Mouse (Mus musculus) kidney, postnatal 0 days (tissue): ENCODE results near the gene Stat5b. TPM values are rescaled to one million over a fixed set of nuclear protein-coding genes. Genes with fewer than 3 reads are reported as not detected.

Experiments used
- ATAC-seq: fragments of 200-750 bp; cut with Nextera tagmentation; replicated peaks from 2 replicates; pipeline ENCODE4 v1.8.0; 2017; ENCODE audit warnings: low read depth, moderate number of reproducible peaks, moderate TSS enrichment, moderate library complexity; ENCODE audit not compliant: low FRiP score
- DNase-seq: peaks from one replicate; pipeline ENCODE4 v3.0.0-alpha.2; 2016; ENCODE audit warnings: low spot score
- H3K27ac ChIP-seq: fragments of 300-500 bp; sonication (generic); 2 replicates; pipeline ENCODE4 v1.5.1; 2014; ENCODE audit warnings: mild to moderate bottlenecking
- H3K27me3 ChIP-seq: fragments of 300-500 bp; sonication (generic); 2 replicates; pipeline ENCODE4 v1.6.1; 2014; ENCODE audit warnings: low read length, mixed read lengths; ENCODE audit not compliant: insufficient read depth
- H3K36me3 ChIP-seq: fragments of 300-500 bp; sonication (generic); 2 replicates; pipeline ENCODE4 v1.6.1; 2014; ENCODE audit warnings: low read length, mixed read lengths; ENCODE audit not compliant: insufficient read depth
- H3K4me1 ChIP-seq: fragments of 300-500 bp; sonication (generic); replicated peaks from 2 replicates; pipeline ENCODE4 v1.6.1; 2014; ENCODE audit warnings: antibody characterized with exemption, low read length, mixed read lengths; ENCODE audit not compliant: insufficient read depth
- H3K4me2 ChIP-seq: fragments of 300-500 bp; sonication (generic); 2 replicates; pipeline ENCODE4 v1.6.1; 2014; ENCODE audit warnings: mild to moderate bottlenecking, low read length, moderate library complexity, mixed read lengths
- H3K4me3 ChIP-seq: fragments of 300-500 bp; sonication (generic); replicated peaks from 2 replicates; pipeline ENCODE4 v1.5.1; 2014; ENCODE audit warnings: low read depth, low read length
- H3K9ac ChIP-seq: fragments of 300-500 bp; sonication (generic); 2 replicates; pipeline ENCODE4 v1.6.1; 2014; ENCODE audit warnings: low read depth, low read length
- H3K9me3 ChIP-seq: fragments of 300-500 bp; sonication (generic); replicated peaks from 2 replicates; pipeline ENCODE4 v1.6.1; 2016; ENCODE audit warnings: low read length, inconsistent platforms, mixed read lengths
- CTCF ChIP-seq: IDR thresholded peaks from 2 replicates; pipeline ENCODE4 v1.5.1; 2016; ENCODE audit warnings: antibody characterized with exemption, low read depth, mild to moderate bottlenecking, moderate library complexity
- WGBS: fragments of 180-500 bp; shearing (Covaris S2); extraction: QIAGEN DNeasy Blood & Tissue Kit; methylation state at CpG from one replicate; pipeline ENCODE4 v1.1.7; 2014; 5-methylcytosine and 5-hydroxymethylcytosine counted together
- polyA plus RNA-seq: library from polyadenylated mRNA; unstranded; fragments of >200 nt; fragmentation: Nextera tagmentation; extraction: Ambion mirVana; gene quantifications from 2 replicates; pipeline ENCODE4 v1.2.1, GENCODE M21; 2015

Stat5b gene
- polyA plus RNA-seq, 1 experiment from 2014 or later, result 14.4 TPM

GRCm38 (mm10) chr11:100811132-100811531 is 39.4 kb downstream of the Stat5b start:
- ATAC-seq (no peak; the same call in 1 of the 2 replicates), DNase-seq (no peak)
- Histone ChIP-seq H3K9me3 (no peaks in the 10 kb centered on the region), H3K27ac (peak overlapping the region; percentile 34; the same call in 1 of the 2 replicates), H3K27me3 (no peaks in the 10 kb centered on the region), H3K36me3 (no peaks in the 10 kb centered on the region), H3K4me3 (no peak overlapping the region), H3K9ac (no peak overlapping the region), H3K4me1 (no peaks in the 10 kb centered on the region), H3K4me2 (no peak overlapping the region)
- peak; percentile 51 for TF ChIP-seq CTCF
- WGBS, result 73% methylated on average over 2 of the region's 2 CpGs

- no peak for TF ChIP-seq CTCF
- WGBS, result 32% methylated on average over 9 of the region's 9 CpGs
- Histone ChIP-seq H3K4me1 (no peaks in the 10 kb centered on the region), H3K9ac (no peak overlapping the region), H3K4me2 (no peak overlapping the region; the same call in 1 of the 2 replicates), H3K27ac (peak overlapping the region; percentile 34; the same call in 1 of the 2 replicates), H3K4me3 (no peak overlapping the region), H3K27me3 (no peaks in the 10 kb centered on the region), H3K9me3 (no peaks in the 10 kb centered on the region), H3K36me3 (no peaks in the 10 kb centered on the region)
- DNase-seq, result peak; percentile 62
- ATAC-seq, result peak; percentile 82; the same call in 1 of the 2 replicates
Observed at GRCm38 (mm10) chr11:100810516-100810915, 40.0 kb downstream of the Stat5b start.

DNA sequence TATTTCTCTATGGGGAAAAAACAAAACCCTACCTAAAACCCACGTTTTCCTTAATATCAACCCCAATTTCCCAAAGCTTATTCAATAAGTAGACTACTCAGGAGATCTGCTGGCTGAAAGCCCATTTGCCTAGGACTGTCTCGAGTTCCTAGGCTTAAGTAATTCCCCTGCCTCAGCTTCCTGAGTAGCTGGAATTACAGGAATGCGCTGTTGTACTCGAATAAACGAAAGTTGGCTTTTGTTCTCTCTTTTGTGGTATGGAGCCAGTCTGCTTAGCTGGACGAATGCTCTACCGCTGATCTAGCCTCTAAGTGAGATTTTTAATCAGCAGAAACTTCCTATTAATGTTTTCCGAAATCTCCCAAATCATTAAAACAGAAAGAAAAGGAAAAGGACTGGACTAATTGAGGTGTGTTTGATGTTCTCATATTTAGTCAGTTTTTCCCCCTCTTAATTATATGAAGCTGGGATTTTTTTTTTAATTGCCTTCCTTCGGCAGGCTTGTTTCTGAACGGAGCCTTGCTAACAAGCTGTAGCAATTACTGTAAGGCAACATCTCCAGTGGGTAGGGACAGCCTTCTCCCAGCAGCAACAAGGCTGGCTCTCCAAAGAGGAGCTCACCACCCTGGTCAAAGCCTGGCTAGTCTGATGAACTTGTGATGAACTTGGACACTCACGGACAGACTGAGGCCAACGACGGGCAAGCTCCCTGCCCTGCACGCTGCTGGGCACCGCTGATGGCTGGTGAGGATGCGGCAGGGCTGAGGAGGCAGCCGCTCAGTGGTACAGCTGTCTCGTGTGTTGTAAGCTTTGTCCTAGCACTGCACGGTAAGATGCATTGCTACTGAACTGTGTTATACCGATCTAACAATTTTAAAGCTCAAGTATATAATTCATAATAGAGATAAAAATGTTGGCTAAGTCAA is 43.9 kb downstream of the Stat5b start:
- ATAC-seq (no peak), DNase-seq (no peak)
- Histone ChIP-seq H3K4me3 (no peak overlapping the region), H3K4me2 (no peak overlapping the region), H3K9me3 (no peaks in the 10 kb centered on the region), H3K36me3 (peaks cover 14% of the 10 kb centered on the region), H3K9ac (no peak overlapping the region), H3K27me3 (no peaks in the 10 kb centered on the region), H3K4me1 (no peaks in the 10 kb centered on the region), H3K27ac (no peak overlapping the region)
- no peak for TF ChIP-seq CTCF
- 72% methylated on average over 20 of the region's 20 CpGs for WGBS

DNA sequence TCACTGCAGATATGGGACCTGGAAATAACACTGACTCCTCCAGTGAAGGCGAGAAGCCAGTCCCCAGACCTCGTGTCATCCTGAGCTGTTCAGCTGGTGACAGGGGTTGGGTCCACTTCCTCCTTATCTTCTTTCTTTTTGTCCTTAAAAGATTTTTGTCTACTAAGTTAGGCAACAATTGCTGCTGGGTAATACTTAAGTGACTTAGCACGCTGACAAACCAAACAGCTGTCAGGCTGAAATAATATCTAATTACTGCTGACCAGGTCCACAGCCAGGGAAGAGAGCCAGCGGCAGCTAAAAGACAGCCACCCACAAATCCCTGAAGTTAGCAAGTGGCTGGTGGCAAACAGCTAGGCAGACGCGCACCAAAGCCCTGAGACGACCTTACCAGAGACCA is 45.0 kb downstream of the Stat5b start:
- DNase-seq (no peak), ATAC-seq (no peak)
- Histone ChIP-seq H3K9me3 (no peaks in the 10 kb centered on the region), H3K4me2 (no peak overlapping the region), H3K4me1 (no peaks in the 10 kb centered on the region), H3K4me3 (no peak overlapping the region), H3K9ac (no peak overlapping the region), H3K36me3 (peaks cover 17% of the 10 kb centered on the region), H3K27ac (no peak overlapping the region), H3K27me3 (no peaks in the 10 kb centered on the region)
- 62% methylated on average over 7 of the region's 7 CpGs for WGBS
- no peak for TF ChIP-seq CTCF

GRCm38 (mm10) chr11:100804409-100804808 is 46.1 kb downstream of the Stat5b start:
- no peaks in the 10 kb centered on the region for H3K27me3 ChIP-seq
- ATAC-seq, result no peak
- H3K9me3 ChIP-seq, result no peaks in the 10 kb centered on the region
- WGBS, result 96% methylated on average over 10 of the region's 10 CpGs
- no peak overlapping the region for H3K4me2 ChIP-seq
- no peak overlapping the region for H3K9ac ChIP-seq
- no peak for TF ChIP-seq CTCF
- no peak overlapping the region for H3K27ac ChIP-seq
- H3K36me3 ChIP-seq, result peaks cover 17% of the 10 kb centered on the region
- H3K4me1 ChIP-seq, result no peaks in the 10 kb centered on the region
- DNase-seq, result no peak
- no peak overlapping the region for H3K4me3 ChIP-seq

- ATAC-seq (no peak), DNase-seq (no peak)
- 44% methylated on average over 5 of the region's 5 CpGs for WGBS
- no peak overlapping the region for H3K4me2 ChIP-seq
- H3K9ac ChIP-seq, result no peak overlapping the region
- no peak overlapping the region for H3K4me3 ChIP-seq
- TF ChIP-seq CTCF, result no peak
- no peaks in the 10 kb centered on the region for H3K27me3 ChIP-seq
- peaks cover 19% of the 10 kb centered on the region; the same call in 1 of the 2 replicates for H3K36me3 ChIP-seq
- no peaks in the 10 kb centered on the region for H3K9me3 ChIP-seq
- H3K27ac ChIP-seq, result no peak overlapping the region
- H3K4me1 ChIP-seq, result no peaks in the 10 kb centered on the region
Observed at GRCm38 (mm10) chr11:100799426-100799825, 51.1 kb downstream of the Stat5b start.
